Mouse (Mus musculus) erythroblast, embryonic 14.5 days (primary cell): ENCODE results near the gene Tcf23.

Experiments
- GATA1 ChIP-seq: IDR thresholded peaks from 2 replicates; pipeline ENCODE4 v1.6.1; 2012; ENCODE audit warnings: low read length, inconsistent platforms, mixed read lengths
- TAL1 ChIP-seq: IDR thresholded peaks from 3 replicates; pipeline ENCODE4 v1.6.1; 2012; ENCODE audit warnings: low read length, inconsistent platforms, mixed read lengths

GRCm38 (mm10) chr5:30994074-30994473 is 25.6 kb downstream of the Tcf23 start:
- TF ChIP-seq GATA1 (no peak), TAL1 (no peak)
